Mouse (Mus musculus) naive thymus-derived CD4-positive, alpha-beta T cell, adult 5 months (primary cell): Measurements from ENCODE around the gene Ptcd3. TPM values are rescaled to one million over a fixed set of nuclear protein-coding genes. Genes with fewer than 3 reads are reported as not detected.

Source experiments
- polyA plus RNA-seq: library from polyadenylated mRNA; unstranded; fragments of 100-300 nt; shearing (Covaris generic); gene quantifications from one replicate; pipeline ENCODE4 v1.2.1, GENCODE M21; 2017

Ptcd3 gene
- polyA plus RNA-seq = 68.4 TPM

DNA sequence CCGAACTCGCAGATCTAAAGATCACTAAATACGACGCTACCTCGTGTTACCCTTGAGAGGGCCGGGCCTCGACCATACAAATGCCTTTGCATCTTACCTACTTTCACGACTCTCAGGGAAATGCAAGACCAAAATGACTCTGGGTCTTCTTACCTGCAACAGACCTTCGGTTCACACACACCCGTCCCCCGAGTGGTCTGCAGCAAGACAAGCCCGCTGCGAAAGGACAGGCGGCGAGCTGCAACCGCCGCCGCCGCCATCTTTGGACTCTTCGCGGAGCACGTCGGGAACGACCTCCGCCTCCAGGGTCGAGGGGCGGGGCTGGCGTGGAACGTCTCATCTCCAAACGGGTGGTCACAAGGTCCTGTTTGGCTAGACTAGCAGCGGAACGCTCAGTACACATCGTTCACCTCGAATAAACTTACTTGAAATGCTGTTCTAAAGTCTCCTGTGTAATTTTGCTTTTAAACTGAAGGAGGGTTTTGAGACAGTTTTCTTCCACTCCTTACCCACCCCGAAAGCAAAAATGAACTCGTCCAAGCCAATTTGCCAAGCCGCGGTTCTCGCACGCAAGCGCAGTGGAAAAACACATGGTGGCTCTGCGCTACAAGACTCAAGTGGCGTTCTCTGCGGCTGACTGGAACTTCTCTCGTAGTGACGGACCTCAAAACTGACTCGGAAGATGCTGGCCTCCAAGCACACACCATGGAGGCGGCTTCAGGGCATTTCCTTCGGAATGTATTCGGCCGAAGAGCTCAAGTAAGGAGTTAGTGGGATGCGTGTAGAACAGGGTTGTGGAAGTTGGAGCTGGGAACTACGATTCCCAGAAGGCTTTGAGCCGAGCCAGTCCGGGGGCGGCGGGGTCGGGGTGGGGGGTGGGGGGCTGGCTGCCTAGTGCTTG is at the start of gene Ptcd3, which contains the start of gene Polr1a:
Ptcd3 (minus strand) TSS at position 270 of the 901 bp plus-strand sequence.
Polr1a (plus strand) TSS at position 573 of the 901 bp plus-strand sequence.

DNA sequence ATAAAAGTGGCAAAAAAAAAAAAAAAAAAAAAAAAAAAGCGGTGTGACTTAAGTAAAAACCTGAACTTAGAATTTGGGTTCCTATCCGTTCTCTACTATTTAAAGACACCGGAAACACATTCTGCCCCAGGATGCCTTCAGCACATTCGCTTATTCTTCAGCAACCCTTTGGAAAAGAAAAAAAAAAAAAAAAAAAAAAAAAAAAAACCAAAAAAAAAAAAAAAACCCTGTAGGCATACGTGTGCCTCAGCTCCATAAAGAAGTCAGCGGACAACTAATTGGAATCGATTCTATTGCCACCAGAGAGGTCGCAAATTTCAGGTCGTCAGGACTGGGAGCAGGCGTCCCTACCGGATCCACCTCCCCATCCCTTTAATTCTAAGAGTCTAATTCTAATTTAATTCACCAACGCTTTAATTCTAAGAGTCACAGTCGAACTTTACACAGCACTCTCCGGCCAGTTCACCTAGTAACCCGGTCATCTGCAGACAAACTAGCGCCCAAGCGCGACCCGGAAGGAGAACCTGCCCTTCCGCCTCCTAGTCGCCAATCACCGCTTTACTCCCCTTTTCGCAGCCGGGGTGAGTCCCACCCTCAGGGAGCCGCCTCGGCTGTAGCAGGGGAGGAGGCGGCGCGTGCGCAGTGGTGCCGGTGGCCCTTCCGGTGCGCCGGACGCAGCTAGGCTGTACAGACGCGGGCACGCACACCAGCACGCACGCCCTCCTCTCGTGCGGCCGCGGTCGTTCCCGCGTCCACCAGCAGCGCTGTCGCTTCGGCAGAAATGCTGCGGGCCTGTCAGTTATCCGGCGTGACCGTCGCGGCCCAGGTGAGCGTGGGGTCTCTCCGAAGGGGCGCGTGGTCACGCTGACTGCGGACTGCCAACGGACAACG is 77.6 kb downstream of the Ptcd3 start, which contains the start of gene Immt:
Immt (plus strand) TSS at position 642 of the 891 bp plus-strand sequence.

Other genes with a start within 250 kb of the Ptcd3 start
- 0.11 TPM for gene Reep1, start 201.2 kb downstream of the Ptcd3 start, polyA plus RNA-seq
- gene Mrpl35, start 81.8 kb downstream of the Ptcd3 start, polyA plus RNA-seq = 38.7 TPM
- 106 TPM for gene Immt, start 77.4 kb downstream of the Ptcd3 start, polyA plus RNA-seq
- 72.0 TPM for gene Polr1a, start 303 bp upstream of the Ptcd3 start, polyA plus RNA-seq
- gene St3gal5, start 188.8 kb upstream of the Ptcd3 start, polyA plus RNA-seq = 1.1 TPM